Mouse (Mus musculus) cerebellum, adult 2 months (tissue): Measurements from ENCODE around the gene Ccdc114. TPM values are rescaled to one million over a fixed set of nuclear protein-coding genes. Genes with fewer than 3 reads are reported as not detected.

Experiments used
- DNase-seq, 2 experiments: peaks; one replicate each; pipeline ENCODE4 v3.0.0; 2021
- H3K27ac ChIP-seq: fragments of 200-500 bp; 2 replicates; pipeline ENCODE4 v1.5.1; 2012; ENCODE audit warnings: low read length, control low read depth, inconsistent platforms; ENCODE audit not compliant: insufficient read depth
- H3K27me3 ChIP-seq: fragments of 200-500 bp; 2 replicates; pipeline ENCODE4 v1.6.1; 2012; ENCODE audit warnings: inconsistent platforms, mild to moderate bottlenecking, low read length, moderate library complexity; ENCODE audit not compliant: control insufficient read depth, insufficient read depth
- H3K4me1 ChIP-seq: fragments of 200-500 bp; 2 replicates; pipeline ENCODE4 v1.6.1; 2011; ENCODE audit warnings: low read length; ENCODE audit not compliant: control insufficient read depth, insufficient read depth
- H3K4me3 ChIP-seq: fragments of 200-500 bp; replicated peaks from 2 replicates; pipeline ENCODE3; 2011; ENCODE audit warnings: mild to moderate bottlenecking, low read depth, low read length, control low read depth; ENCODE audit not compliant: insufficient read depth
- CTCF ChIP-seq: fragments of 200-500 bp; IDR thresholded peaks from 2 replicates; pipeline ENCODE4 v1.5.1; 2011; ENCODE audit warnings: low read depth, mild to moderate bottlenecking, control low read depth, low read length, moderate library complexity, borderline replicate concordance; ENCODE audit not compliant: insufficient read depth
- POLR2A ChIP-seq: fragments of 200-500 bp; IDR thresholded peaks from 2 replicates; pipeline ENCODE4 v1.6.1; 2011; ENCODE audit warnings: low read length, control low read depth, borderline replicate concordance; ENCODE audit not compliant: insufficient read depth
- WGBS: fragments of 180-500 bp; shearing (Covaris S2); methylation state at CpG from one replicate; pipeline ENCODE4 v1.1.7; 2018; 5-methylcytosine and 5-hydroxymethylcytosine counted together
- polyA plus RNA-seq: library from polyadenylated mRNA; depleted of rRNA; stranded (reverse); fragments of >200 nt; gene quantifications from 2 replicates; pipeline ENCODE4 v1.2.3, GENCODE M21; 2012; rRNA removed

The Ccdc114 gene
- polyA plus RNA-seq, 1 experiment = 3.4 TPM

DNA sequence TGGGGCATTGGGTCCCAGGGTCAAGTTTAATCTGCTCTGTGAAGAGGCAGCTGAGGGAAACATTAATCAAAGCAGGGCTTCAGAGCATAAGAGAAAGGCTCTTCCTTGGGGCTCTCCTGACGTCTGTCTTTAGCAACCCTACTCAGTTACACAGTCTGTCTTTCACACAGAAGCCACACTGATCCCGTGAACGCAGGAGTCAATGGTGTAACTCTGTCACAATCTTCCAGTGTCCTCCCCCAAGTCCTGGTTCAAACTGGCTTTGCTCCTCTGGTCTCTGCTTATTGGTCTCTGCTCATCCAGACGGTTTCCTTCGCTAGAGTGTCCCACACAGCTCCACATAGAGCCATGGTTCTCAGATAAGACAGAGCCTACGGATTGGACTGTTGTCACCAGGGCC lies 50.2 kb downstream of the Ccdc114 start:
- TF ChIP-seq POLR2A (no peak), CTCF (no peak)
- Histone ChIP-seq H3K4me1 (no peaks in the 10 kb centered on the region), H3K4me3 (no peak overlapping the region), H3K27me3 (no peaks in the 10 kb centered on the region), H3K27ac (no peak overlapping the region)
- WGBS = 71% methylated on average over 6 of the region's 6 CpGs
- DNase-seq = no peak

DNA sequence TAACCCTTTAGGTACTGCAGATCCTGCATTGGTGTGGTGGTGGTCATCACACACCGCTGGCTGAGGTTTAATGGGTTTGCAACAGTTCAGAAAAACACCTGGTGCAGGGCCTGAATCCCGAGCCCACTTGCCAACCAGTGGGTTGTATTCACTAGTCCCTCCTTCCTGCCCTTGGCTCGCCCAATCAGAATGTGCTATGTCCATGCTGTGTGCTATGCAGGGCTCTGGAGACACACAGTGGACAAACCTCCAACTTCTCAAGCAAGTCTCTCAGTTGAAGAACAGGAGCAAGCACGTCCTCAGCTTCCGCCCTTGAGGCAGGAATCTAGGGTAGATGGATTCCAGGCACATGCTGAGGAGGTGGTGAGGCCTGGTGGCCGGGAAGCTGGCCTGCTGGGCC lies 50.6 kb downstream of the Ccdc114 start:
- Histone ChIP-seq H3K27me3 (no peaks in the 10 kb centered on the region), H3K4me3 (no peak overlapping the region), H3K27ac (no peak overlapping the region), H3K4me1 (no peaks in the 10 kb centered on the region)
- no peak for DNase-seq
- no peak for TF ChIP-seq POLR2A
- no peak for TF ChIP-seq CTCF
- 74% methylated on average over 6 of the region's 6 CpGs for WGBS

DNA sequence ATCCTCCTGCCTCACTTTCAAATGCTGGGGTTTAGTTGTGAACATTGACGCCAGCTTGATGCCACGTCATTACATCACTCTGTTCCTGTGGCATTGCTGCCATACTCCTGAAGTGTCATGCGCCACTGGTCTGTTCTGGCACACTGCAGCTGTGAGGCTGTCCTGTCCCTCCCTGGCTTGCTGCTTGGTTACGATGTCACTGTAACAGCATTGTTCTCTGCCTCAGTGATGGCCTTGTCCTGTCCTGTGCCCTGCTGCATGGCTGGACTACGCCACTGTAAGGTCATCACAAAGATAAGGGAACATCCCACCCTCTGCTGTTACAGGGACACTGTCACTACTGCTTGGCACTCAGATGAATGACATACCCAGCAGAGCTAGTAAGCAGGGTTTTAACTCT lies 57.7 kb downstream of the Ccdc114 start:
- WGBS = 74% methylated on average over 5 of the region's 5 CpGs
- Histone ChIP-seq H3K4me1 (no peaks in the 10 kb centered on the region), H3K27ac (no peak overlapping the region), H3K4me3 (no peak overlapping the region), H3K27me3 (no peaks in the 10 kb centered on the region)
- DNase-seq = no peak
- TF ChIP-seq CTCF = no peak
- no peak for TF ChIP-seq POLR2A

DNA sequence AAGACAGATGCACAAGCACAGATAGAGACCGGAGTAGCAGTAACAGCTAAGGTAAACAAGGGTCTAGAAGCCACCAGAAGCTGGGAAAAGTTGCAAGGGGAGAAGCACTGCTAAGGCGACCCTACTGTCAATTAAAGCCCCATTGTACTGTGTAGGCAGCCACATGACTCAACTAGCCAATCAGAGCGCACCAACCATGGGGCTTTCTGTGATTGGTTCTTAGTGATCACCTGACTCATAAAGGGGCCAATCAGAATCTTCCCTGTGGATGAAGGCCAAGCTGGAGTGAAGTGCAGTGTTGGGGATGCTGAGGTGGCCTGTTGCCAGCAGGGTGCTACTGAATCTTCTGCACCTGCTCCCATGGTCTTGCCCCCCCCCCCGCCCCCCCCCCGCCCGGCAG lies 63.0 kb downstream of the Ccdc114 start:
- WGBS = 67% methylated on average over 6 of the region's 6 CpGs
- no peak overlapping the region for H3K4me3 ChIP-seq
- H3K27ac ChIP-seq = no peak overlapping the region
- DNase-seq = no peak
- no peaks in the 10 kb centered on the region for H3K4me1 ChIP-seq
- no peak for TF ChIP-seq POLR2A
- no peak for TF ChIP-seq CTCF
- H3K27me3 ChIP-seq = no peaks in the 10 kb centered on the region

DNA sequence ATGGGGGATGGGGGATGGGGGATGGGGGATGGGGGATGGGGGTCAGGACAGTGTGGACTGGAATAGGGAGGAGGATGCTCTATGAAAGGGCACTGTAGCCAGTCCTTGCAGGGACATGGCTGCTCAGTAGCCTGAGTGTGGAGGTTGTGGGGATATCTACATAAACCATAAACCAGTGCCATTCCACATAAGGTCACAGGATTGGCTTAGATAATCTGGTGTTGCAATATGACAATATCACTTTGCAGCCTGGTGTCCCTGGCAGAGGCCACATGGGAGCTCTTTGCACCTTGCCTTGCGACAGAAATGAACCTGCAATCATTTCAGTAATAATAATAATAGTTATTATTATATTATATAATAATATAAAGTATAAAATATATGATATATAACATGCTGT lies 64.5 kb downstream of the Ccdc114 start:
- TF ChIP-seq CTCF (no peak), POLR2A (no peak)
- DNase-seq = no peak
- 88% methylated on average over 1 of the region's 1 CpGs for WGBS

DNA sequence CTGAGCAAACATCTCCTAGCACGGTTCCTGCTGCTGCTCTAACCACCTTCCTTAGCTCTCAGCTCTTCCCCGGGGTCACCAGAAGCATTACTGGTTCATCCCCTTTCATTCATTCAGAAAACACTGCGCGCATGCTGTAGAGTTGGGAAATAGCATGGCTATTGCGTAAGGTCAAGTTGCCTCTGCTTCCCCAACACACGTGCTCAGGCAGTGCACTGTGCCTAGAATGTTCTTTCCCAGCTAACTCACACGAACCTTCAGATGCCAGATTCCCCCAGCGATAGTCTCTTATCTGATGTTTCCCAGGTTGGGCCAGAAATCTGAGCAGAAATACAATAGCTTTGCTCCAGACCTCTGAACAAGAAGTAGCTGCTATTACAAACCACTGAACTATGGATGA lies 68.6 kb downstream of the Ccdc114 start:
- DNase-seq = no peak
- Histone ChIP-seq H3K27ac (no peak overlapping the region), H3K27me3 (no peaks in the 10 kb centered on the region), H3K4me3 (no peak overlapping the region), H3K4me1 (no peaks in the 10 kb centered on the region)
- TF ChIP-seq CTCF (no peak), POLR2A (no peak)
- WGBS = 87% methylated on average over 8 of the region's 8 CpGs

More for the DNA sequence above, 64.5 kb downstream of the Ccdc114 start:
- H3K27ac ChIP-seq = no peak overlapping the region
- no peaks in the 10 kb centered on the region for H3K27me3 ChIP-seq
- H3K4me3 ChIP-seq = no peak overlapping the region
- H3K4me1 ChIP-seq = no peaks in the 10 kb centered on the region

Other genes with a start within 250 kb of the Ccdc114 start
- 0.10 and 0.16 TPM in 2 replicates for gene Ntn5, start 240.1 kb upstream of the Ccdc114 start, polyA plus RNA-seq
- 0.29 and 0.64 TPM in 2 replicates for gene Sec1, start 229.7 kb upstream of the Ccdc114 start, polyA plus RNA-seq
- gene Car11, start 224.2 kb upstream of the Ccdc114 start, polyA plus RNA-seq = 164 and 166 TPM in 2 replicates
- gene Dbp, start 219.0 kb upstream of the Ccdc114 start, polyA plus RNA-seq = 222 and 239 TPM in 2 replicates
- gene Rpl18, start 208.6 kb upstream of the Ccdc114 start, polyA plus RNA-seq = 350 and 359 TPM in 2 replicates
- 27.7 and 29.3 TPM in 2 replicates for gene Sphk2, start 206.1 kb upstream of the Ccdc114 start, polyA plus RNA-seq
- gene Fam83e, start 202.9 kb upstream of the Ccdc114 start, polyA plus RNA-seq = 0.25 and 0.31 TPM in 2 replicates
- not detected in 2 replicates for gene Spaca4, start 198.3 kb upstream of the Ccdc114 start, polyA plus RNA-seq
- 126 and 130 TPM in 2 replicates for gene Lmtk3, start 140.3 kb upstream of the Ccdc114 start, polyA plus RNA-seq
- 10.6 and 10.8 TPM in 2 replicates for gene Sult2b1, start 139.4 kb upstream of the Ccdc114 start, polyA plus RNA-seq
- 112 and 116 TPM in 2 replicates for gene Cyth2, start 109.5 kb upstream of the Ccdc114 start, polyA plus RNA-seq
- 6.0 and 7.3 TPM in 2 replicates for gene Kcnj14, start 99.3 kb upstream of the Ccdc114 start, polyA plus RNA-seq
- gene Grwd1, start 93.1 kb upstream of the Ccdc114 start, polyA plus RNA-seq = 14.9 and 15.5 TPM in 2 replicates
- 99.9 and 106 TPM in 2 replicates for gene Kdelr1, start 51.3 kb upstream of the Ccdc114 start, polyA plus RNA-seq
- 14.9 and 16.4 TPM in 2 replicates for gene Grin2d, start 45.7 kb upstream of the Ccdc114 start, polyA plus RNA-seq
- gene Syngr4, start 27.4 kb upstream of the Ccdc114 start, polyA plus RNA-seq = not detected in 2 replicates
- gene Tmem143, start 27.1 kb upstream of the Ccdc114 start, polyA plus RNA-seq = 42.0 and 46.5 TPM in 2 replicates
- gene Emp3, start 2.7 kb upstream of the Ccdc114 start, polyA plus RNA-seq = 5.4 and 6.5 TPM in 2 replicates
- gene Abcc6, start 106.2 kb downstream of the Ccdc114 start, polyA plus RNA-seq = 2.7 and 2.8 TPM in 2 replicates
- 98.0 and 99.5 TPM in 2 replicates for gene Nomo1, start 109.6 kb downstream of the Ccdc114 start, polyA plus RNA-seq
- gene Kcnj11, start 176.7 kb downstream of the Ccdc114 start, polyA plus RNA-seq = 42.8 and 47.5 TPM in 2 replicates